Mouse (Mus musculus) intestine, embryonic 14.5 days (tissue): ENCODE measurements at regions not wholly inside any gene's neighbourhood (a gene's known extent, or its start where the extent isn't known, plus 50 kb on each side); places are given as distances from the start of the nearest gene placed in this dataset.

ENCODE experiments used
- ATAC-seq: fragments of 200-750 bp; cut with Nextera tagmentation; replicated peaks from 2 replicates; pipeline ENCODE4 v1.8.0; 2017; ENCODE audit warnings: low read depth, moderate number of reproducible peaks, moderate TSS enrichment, moderate library complexity; ENCODE audit not compliant: low FRiP score, low TSS enrichment
- DNase-seq: peaks from one replicate; pipeline ENCODE4 v3.0.0-alpha.2; 2018; ENCODE audit warnings: low spot score
- H3K27ac ChIP-seq: fragments of 300-500 bp; sonication (generic); 2 replicates; pipeline ENCODE4 v1.5.1; 2014; ENCODE audit warnings: low read depth, mild to moderate bottlenecking, control low read depth
- H3K27me3 ChIP-seq: fragments of 300-500 bp; sonication (generic); replicated peaks from 2 replicates; pipeline ENCODE4 v1.6.1; 2014; ENCODE audit warnings: low read length, control low read depth; ENCODE audit not compliant: control insufficient read depth, insufficient read depth
- H3K36me3 ChIP-seq: fragments of 300-500 bp; sonication (generic); 2 replicates; pipeline ENCODE4 v1.6.1; 2014; ENCODE audit warnings: low read length, control low read depth; ENCODE audit not compliant: control insufficient read depth, insufficient read depth
- H3K4me1 ChIP-seq: fragments of 300-500 bp; sonication (generic); replicated peaks from 2 replicates; pipeline ENCODE4 v1.6.1; 2014; ENCODE audit warnings: low read length, control low read depth, mixed read lengths; ENCODE audit not compliant: control insufficient read depth, insufficient read depth
- H3K4me2 ChIP-seq: fragments of 300-500 bp; sonication (generic); 2 replicates; pipeline ENCODE4 v1.6.1; 2014; ENCODE audit warnings: low read length
- H3K4me3 ChIP-seq: fragments of 300-500 bp; sonication (generic); 2 replicates; pipeline ENCODE4 v1.5.1; 2014; ENCODE audit warnings: low read depth, low read length, control low read depth, mixed read lengths
- H3K9ac ChIP-seq: fragments of 300-500 bp; sonication (generic); 2 replicates; pipeline ENCODE4 v1.6.1; 2014; ENCODE audit warnings: mild to moderate bottlenecking, low read length
- H3K9me3 ChIP-seq: fragments of 300-500 bp; sonication (generic); 2 replicates; pipeline ENCODE4 v1.6.1; 2016; ENCODE audit warnings: low read length, control low read depth; ENCODE audit not compliant: control insufficient read depth
- WGBS: fragments of 180-500 bp; shearing (Covaris S2); extraction: QIAGEN DNeasy Blood & Tissue Kit; methylation state at CpG from one replicate; pipeline ENCODE4 v1.1.7; 2014; 5-methylcytosine and 5-hydroxymethylcytosine counted together

GRCm38 (mm10) chr12:64273730-64274129, 200.8 kb downstream of the Fscb start:
- no peak for DNase-seq
- Histone ChIP-seq H3K27ac (no peak overlapping the region), H3K27me3 (no peaks in the 10 kb centered on the region), H3K4me1 (no peaks in the 10 kb centered on the region), H3K36me3 (no peaks in the 10 kb centered on the region), H3K4me3 (no peak overlapping the region), H3K4me2 (no peak overlapping the region), H3K9me3 (no peaks in the 10 kb centered on the region), H3K9ac (no peak overlapping the region)
- WGBS: 84% methylated on average over 4 of the region's 4 CpGs
- 0 out of 2 replicates have a peak, but pooled peaks have one; percentile 15 for ATAC-seq

DNA sequence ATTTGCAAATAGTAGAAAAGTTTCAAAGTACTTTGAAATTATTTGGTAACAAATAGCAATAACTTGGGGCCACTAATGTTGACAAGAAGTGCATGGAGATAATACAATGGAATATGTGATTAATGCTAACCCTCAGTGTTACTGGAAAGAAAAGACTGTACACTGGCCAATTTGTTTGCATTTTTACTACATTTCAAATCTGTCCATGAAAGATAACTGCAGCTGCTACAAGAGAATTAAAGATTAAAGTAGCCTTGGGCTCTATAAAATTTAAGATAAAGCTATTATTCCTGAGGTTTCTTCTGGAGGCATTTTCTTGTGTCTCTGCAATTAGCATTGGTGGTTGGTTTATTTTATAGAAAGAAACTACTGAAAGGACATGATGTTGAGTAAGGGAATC, 208.4 kb downstream of the Fscb start:
- H3K27ac ChIP-seq: no peak overlapping the region
- H3K4me2 ChIP-seq: no peak overlapping the region
- no peak overlapping the region for H3K9ac ChIP-seq
- no peaks in the 10 kb centered on the region for H3K27me3 ChIP-seq
- ATAC-seq (no peak), DNase-seq (no peak)
- no peaks in the 10 kb centered on the region for H3K9me3 ChIP-seq
- H3K4me1 ChIP-seq: no peaks in the 10 kb centered on the region
- H3K36me3 ChIP-seq: no peaks in the 10 kb centered on the region
- H3K4me3 ChIP-seq: no peak overlapping the region

- Histone ChIP-seq H3K4me3 (no peak overlapping the region), H3K4me2 (no peak overlapping the region), H3K9ac (no peak overlapping the region), H3K36me3 (no peaks in the 10 kb centered on the region), H3K27ac (no peak overlapping the region), H3K9me3 (no peaks in the 10 kb centered on the region), H3K27me3 (no peaks in the 10 kb centered on the region), H3K4me1 (no peaks in the 10 kb centered on the region)
- ATAC-seq: no peak
- no peak for DNase-seq
These were observed 219.5 kb downstream of the Fscb start for GRCm38 (mm10) chr12:64255016-64255415.

- no peak for ATAC-seq
- no peaks in the 10 kb centered on the region for H3K4me1 ChIP-seq
- H3K9me3 ChIP-seq: no peaks in the 10 kb centered on the region
- no peak overlapping the region for H3K27ac ChIP-seq
- no peaks in the 10 kb centered on the region for H3K36me3 ChIP-seq
- H3K4me2 ChIP-seq: no peak overlapping the region
- H3K27me3 ChIP-seq: no peaks in the 10 kb centered on the region
- no peak overlapping the region for H3K9ac ChIP-seq
- DNase-seq: no peak
- H3K4me3 ChIP-seq: no peak overlapping the region
- 71% methylated on average over 2 of the region's 2 CpGs for WGBS
These were observed 224.5 kb downstream of the Fscb start for GRCm38 (mm10) chr12:64249974-64250373.

GRCm38 (mm10) chr12:64229510-64230078, 244.9 kb downstream of the Fscb start:
- no peak overlapping the region for H3K4me3 ChIP-seq
- no peak for ATAC-seq
- H3K9ac ChIP-seq: no peak overlapping the region
- no peaks in the 10 kb centered on the region for H3K27me3 ChIP-seq
- DNase-seq: no peak
- no peaks in the 10 kb centered on the region for H3K9me3 ChIP-seq
- no peaks in the 10 kb centered on the region for H3K4me1 ChIP-seq
- H3K36me3 ChIP-seq: no peaks in the 10 kb centered on the region
- WGBS: 80% methylated on average over 1 of the region's 1 CpGs
- no peak overlapping the region for H3K4me2 ChIP-seq
- H3K27ac ChIP-seq: no peak overlapping the region

GRCm38 (mm10) chr12:64216409-64216808, 258.1 kb downstream of the Fscb start:
- no peak overlapping the region for H3K27ac ChIP-seq
- H3K9ac ChIP-seq: no peak overlapping the region
- no peak overlapping the region for H3K4me2 ChIP-seq
- H3K9me3 ChIP-seq: no peaks in the 10 kb centered on the region
- H3K4me1 ChIP-seq: no peaks in the 10 kb centered on the region
- H3K36me3 ChIP-seq: no peaks in the 10 kb centered on the region
- WGBS: 95% methylated on average over 1 of the region's 1 CpGs
- no peaks in the 10 kb centered on the region for H3K27me3 ChIP-seq
- H3K4me3 ChIP-seq: no peak overlapping the region
- ATAC-seq (no peak), DNase-seq (no peak)

- no peak for ATAC-seq
- H3K4me1 ChIP-seq: no peaks in the 10 kb centered on the region
- H3K27me3 ChIP-seq: no peaks in the 10 kb centered on the region
- no peaks in the 10 kb centered on the region for H3K36me3 ChIP-seq
- WGBS: 73% methylated on average over 2 of the region's 2 CpGs
- no peak overlapping the region for H3K4me2 ChIP-seq
- H3K9me3 ChIP-seq: no peaks in the 10 kb centered on the region
- no peak overlapping the region for H3K4me3 ChIP-seq
- no peak for DNase-seq
- no peak overlapping the region for H3K9ac ChIP-seq
- no peak overlapping the region for H3K27ac ChIP-seq
These were observed 276.1 kb downstream of the Fscb start for GRCm38 (mm10) chr12:64198385-64198784.
